Mouse (Mus musculus) adrenal gland, postnatal 10 days (tissue): Measurements from ENCODE around the gene Cpsf4l. TPM values are rescaled to one million over a fixed set of nuclear protein-coding genes. Genes with fewer than 3 reads are reported as not detected.

ENCODE experiments used
- DNase-seq: peaks from one replicate; pipeline ENCODE4 v3.0.0; 2021; ENCODE audit warnings: mixed read lengths
- total RNA-seq, 2 experiments: library from RNA; stranded (reverse); gene quantifications; 2 replicates each; pipeline ENCODE4 v1.2.3; 2021

Cpsf4l gene
- total RNA-seq, 2 experiments from 2014 or later = 0.79 to 2.2 TPM

DNA sequence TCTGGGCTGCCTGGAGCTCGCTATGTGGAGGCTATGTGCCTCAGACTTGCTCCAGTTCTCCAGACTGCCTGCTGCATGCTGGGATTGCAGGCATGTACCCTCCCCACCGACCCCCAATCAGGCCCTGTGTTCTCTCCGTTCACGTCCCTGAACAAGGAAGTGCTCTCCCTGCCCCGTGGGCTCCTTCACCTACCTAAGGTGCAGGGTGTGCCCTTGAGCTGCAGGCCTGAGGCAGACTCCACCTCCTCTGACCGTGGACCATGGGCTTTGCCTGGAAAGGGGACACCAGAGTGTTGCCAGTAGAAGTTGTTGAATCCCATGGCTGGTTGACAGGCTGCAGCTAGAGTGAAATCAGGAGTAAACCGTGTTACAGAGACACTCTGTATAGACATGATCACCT, 10.2 kb downstream of the Cpsf4l start:
- DNase-seq = no peak

GRCm38 (mm10) chr11:113698013-113698545, 11.7 kb downstream of the Cpsf4l start:
- DNase-seq = no peak

DNA sequence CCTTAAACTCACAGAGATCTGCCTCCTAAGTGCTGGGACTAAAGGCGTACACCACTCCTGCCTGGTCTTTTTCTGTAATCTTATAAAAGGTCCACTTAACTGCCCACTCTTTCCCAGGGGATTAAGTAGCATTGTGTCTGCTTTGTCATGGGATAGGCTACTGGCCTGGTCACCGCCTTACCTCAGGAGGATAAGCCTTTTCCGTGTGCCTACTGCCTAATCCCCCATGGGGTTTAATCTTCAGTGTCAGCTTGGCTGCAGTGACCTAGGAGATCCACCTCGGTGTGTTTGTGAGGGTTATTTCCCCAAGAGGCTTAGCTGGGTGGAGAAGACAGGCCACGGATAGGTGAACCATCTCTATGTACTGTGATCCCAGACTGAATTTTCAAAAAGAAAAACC, 12.2 kb downstream of the Cpsf4l start:
- DNase-seq = no peak

DNA sequence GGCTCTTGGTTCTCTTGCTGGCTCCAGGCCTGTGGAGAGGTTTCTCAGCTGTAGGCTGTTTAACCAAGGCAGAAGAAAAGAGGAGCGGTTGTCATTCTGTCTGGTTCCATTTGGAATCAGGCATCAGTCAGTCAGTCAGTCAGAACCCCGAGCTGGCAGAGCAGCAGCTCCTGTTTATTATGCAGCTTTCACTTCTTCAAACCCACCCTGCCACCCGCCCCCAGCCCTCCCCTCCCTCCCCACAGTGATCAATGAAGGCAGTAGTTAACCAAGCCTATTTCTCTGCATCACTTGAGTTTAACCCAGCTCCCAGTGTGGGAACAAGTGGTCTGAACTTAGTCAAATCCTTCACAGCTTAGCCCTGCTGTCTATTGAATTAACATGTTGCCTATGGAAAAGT, 18.0 kb downstream of the Cpsf4l start:
- DNase-seq = no peak

DNA sequence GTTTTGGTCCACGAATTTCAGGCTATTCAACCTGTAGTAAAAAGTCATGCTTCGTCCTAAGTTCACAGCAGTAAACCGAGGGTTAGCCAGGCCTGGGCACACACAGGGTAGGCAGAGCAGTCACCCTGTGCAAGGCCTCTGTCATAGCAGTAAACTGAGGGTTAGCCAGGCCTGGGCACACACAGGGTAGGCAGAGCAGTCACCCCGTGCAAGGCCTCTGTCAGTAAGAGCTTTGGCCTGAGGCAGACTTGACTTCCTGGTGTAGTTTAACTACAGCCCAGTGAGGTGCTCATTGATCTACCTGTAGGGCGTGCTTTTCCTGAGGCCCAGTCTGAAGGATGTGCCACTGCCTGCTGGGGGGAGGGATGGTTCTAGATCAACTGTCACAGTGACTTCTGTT, 18.5 kb downstream of the Cpsf4l start:
- no peak for DNase-seq

- no peak for DNase-seq
Measured at GRCm38 (mm10) chr11:113690506-113690905, 19.3 kb downstream of the Cpsf4l start.

DNA sequence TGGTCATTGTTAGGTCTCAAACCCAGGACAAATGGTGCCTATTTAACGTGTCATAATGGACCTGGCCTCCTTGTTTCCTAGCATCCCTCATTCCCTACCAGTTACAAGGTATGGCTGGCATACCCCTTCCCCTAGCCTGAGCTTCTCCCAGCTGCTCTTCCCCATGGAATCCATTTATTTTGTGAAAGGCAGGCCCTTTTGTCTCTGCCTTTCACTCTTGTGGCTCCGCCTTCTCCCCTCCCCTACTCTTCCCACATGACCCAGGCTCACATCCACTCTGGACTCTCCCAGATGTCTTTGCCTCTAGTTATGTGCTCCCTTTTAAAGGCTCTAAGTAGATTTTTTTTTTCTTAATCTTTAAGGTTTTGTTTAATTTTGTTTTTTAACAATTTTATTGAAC, 22.8 kb downstream of the Cpsf4l start:
- DNase-seq = no peak

DNA sequence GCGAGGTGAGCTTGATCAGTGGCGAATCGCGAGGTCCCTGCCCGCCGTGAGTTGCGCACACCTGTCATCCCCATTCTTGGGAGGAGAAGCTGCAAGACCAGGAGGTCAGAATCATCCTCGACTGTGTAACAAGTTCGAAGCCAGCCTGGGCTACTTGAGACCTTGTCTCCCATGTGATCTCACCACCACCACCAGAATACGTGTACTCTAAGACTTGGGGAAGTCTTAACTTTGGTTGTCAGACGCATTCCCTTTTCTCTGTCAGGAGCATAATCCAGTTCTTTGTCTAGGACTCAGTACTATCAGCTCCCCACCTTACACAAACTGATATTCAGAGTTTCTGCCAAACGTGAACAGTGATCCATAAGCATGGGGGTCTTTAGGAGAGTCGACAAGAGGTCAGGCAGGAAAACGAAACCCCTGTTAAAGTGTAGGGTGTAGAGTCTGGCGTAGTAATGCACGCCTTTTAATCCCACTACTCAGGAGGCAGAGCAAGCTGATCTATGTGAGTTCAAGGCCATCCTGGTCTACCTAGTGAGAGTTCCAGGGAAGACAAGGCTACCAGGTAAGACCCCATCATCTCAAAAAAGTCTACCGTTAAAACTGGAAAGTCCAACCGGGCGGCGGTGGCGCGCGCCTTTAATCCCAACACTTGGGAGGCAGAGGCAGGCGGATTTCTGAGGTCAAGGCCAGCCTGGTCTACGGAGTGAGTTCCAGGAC, 24.9 kb downstream of the Cpsf4l start:
- DNase-seq = no peak

- peak; percentile 97 for DNase-seq
Measured at GRCm38 (mm10) chr11:113683957-113684706, 25.7 kb downstream of the Cpsf4l start, which contains the start of the genes Fam104a and D11Wsu47e. TSS of gene Fam104a (minus strand) at chr11:113684155. TSS of gene D11Wsu47e (plus strand) at chr11:113684412.

GRCm38 (mm10) chr11:113683627-113683956, 26.2 kb downstream of the Cpsf4l start:
- no peak for DNase-seq

DNA sequence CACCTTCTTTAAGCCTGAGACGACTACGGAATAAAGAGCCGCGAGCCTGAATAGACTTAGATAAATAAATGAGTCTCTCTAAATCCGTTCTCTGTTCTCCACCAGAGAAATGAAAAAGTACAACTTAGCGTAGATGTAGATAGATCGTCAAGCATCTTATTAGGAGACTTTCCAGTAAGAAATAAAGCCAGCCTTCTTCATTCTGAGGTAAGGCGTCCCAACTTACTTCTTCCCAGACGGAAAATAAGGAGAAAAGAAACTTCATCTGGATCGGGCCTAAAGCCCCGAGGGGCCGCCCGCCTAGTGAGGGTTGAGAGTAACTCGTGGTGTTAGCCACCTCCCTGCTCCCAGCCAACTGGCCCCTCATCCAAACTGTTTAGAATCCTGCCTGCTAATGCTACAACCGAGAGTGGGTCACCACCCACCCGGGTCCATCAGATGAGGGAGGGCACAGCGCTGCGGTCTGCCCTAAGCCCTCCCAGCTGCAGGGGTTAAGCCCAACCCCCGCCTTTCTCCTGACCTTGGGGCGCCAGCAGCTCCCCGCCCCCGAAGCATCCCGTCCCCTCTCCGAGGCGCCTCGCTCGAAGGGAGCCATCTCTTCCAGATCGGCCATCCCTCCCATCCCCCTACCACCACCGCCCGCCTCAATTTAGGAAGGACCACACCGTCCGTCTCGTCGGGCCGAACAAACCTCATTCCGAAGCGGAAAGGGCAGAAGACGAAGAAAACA, 26.8 kb downstream of the Cpsf4l start:
- peak; percentile 81 for DNase-seq

GRCm38 (mm10) chr11:113681979-113682378, 27.8 kb downstream of the Cpsf4l start:
- DNase-seq = no peak

DNA sequence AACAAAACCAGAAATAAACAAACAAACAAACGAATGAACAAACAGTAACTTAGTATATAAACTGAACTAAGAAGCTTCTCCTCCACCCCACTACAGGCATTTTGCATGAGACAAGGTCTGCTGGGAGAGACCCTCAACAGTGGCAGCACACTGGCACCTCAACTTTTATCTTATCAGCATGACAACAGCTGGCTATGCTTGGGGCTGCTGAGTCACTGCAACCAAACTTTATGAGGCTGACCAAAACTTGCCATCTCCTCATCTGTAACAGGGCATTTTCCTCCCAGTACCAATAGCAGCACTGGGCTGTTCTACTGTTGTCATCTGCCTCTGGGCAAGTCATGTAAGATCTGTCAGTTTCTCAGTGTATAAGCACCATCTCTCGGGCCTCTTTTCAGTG, 28.9 kb downstream of the Cpsf4l start:
- DNase-seq = no peak

GRCm38 (mm10) chr11:113678373-113678772, 31.4 kb downstream of the Cpsf4l start:
- no peak for DNase-seq

GRCm38 (mm10) chr11:113677378-113677777, 32.4 kb downstream of the Cpsf4l start:
- DNase-seq = no peak

GRCm38 (mm10) chr11:113676847-113677246, 33.0 kb downstream of the Cpsf4l start:
- DNase-seq = no peak

DNA sequence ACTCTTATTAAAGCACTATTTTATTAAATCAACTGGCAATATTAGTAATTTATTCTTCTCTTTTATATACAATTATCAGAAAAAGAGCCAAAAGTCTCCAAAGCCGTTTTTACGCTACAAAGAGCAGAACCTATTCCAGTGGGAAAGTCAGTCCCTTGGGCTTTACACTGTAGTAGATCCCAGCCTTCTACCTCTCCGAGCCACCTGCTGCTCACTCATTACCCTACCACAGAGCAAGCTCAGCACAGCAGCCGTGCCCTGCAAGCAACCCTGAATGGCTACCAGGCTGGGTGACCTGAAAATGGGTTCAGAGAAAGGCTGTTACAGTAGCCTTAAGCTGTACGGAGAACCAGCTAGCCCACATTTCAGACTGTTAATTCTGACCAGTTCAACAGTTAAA, 35.2 kb downstream of the Cpsf4l start:
- DNase-seq = no peak

GRCm38 (mm10) chr11:113673614-113674013, 36.2 kb downstream of the Cpsf4l start:
- no peak for DNase-seq

- no peak for DNase-seq
Measured at GRCm38 (mm10) chr11:113669711-113670110, 40.1 kb downstream of the Cpsf4l start.

DNA sequence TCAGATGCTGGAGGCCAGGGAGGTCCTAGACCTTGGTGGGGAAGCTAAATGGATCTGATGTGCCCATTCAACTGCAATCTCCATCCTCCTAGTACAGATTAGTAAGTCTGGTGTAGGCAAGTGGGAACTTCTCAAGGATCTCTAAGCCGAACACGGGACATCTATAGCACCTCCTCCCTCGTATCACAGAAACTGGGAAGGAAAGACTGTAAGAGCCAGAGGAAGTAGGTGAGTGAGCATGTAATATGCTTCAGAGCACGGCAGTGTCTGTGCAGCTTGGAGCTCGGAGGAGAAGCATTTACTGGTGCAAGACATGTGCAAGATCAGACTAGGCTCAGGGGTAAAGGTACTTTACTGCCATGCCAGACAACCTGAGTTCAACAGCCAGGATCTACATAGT, 41.0 kb downstream of the Cpsf4l start:
- DNase-seq = no peak

DNA sequence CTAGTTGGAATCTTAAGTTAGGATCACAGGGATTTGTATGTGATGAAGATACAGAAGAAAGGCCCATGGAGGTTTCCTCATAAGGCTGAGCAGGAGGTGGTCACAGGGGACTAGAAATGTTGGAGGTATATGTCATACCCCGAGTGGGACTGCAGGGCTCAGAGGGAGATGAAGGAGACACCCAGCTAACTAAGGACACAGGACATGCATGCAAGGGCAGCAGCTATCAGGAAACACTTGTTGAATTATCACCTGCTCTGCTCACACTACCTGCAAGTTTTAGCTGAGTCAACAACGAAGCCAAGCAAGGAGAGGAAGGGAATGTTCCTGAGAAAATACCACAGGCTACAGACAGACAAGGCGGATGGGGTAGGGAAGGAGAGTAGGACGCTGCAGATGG, 42.1 kb downstream of the Cpsf4l start:
- no peak for DNase-seq

DNA sequence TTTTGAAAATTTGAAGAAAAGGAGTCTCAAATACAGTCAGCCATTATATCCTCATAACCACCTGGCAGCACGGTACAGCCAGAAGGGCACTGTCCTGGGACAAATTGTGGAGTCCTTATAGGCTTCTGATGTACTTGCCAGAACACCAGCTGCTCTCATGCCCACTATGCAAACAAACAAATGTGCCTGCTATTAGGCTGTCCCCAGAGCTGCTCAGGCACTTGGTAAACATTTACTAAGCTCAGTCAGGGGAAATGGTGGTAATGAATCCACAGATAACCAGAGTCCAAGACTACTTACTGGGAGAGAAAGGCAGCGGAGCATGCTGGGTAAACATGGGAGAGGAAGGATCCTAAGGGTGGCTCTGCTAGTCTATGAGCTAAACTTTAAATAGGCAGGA, 42.7 kb downstream of the Cpsf4l start:
- DNase-seq = no peak

- DNase-seq = no peak
Measured at GRCm38 (mm10) chr11:113666648-113667047, 43.2 kb downstream of the Cpsf4l start.
